Mouse (Mus musculus): ENCODE data around the gene Nuak2.

DNA sequence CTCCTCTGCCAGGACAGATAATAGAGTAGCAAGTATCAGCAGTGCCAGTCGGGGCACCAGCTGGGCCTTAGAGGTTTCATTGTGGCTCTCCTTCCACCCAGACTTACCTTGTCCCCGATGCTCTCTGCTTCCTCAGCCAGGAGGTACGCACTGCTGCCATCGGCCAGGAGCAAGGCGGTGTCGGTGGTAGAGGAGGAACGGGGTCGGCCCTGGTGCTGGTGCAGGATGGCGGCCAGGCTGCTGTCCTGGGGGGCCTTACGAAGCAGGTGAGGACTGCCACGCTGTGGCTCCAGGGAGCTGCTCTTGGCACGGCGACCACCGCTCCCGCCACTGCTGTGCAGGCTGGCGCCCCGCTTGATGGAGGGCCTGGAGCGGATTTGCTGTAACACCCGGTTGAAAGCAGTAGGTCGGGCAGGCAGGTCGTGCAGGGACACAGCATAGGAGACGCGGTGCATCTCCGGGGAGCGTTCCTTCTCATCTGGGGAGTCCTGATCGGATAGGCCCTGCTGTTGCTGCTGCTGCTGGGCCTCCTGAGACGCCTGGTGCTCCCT, 64.7 kb downstream of the Nuak2 start:
- TF ChIP-seq CTCF (IDR thresholded peaks at IDR 0.05; ENCODE audit: low read depth) (no peak), EP300 (IDR thresholded peaks at IDR 0.05; ENCODE audit: low read depth) (no peak)
